Mouse (Mus musculus) thymus, postnatal 0 days (tissue): ENCODE measurements around the gene Rab6b. TPM values are rescaled to one million over a fixed set of nuclear protein-coding genes. Genes with fewer than 3 reads are reported as not detected.

Source experiments
- DNase-seq: peaks from one replicate; pipeline ENCODE4 v3.0.0-alpha.2; 2015; ENCODE audit warnings: low spot score
- polyA plus RNA-seq: library from polyadenylated mRNA; unstranded; fragments of >200 nt; fragmentation: Nextera tagmentation; extraction: Ambion mirVana; gene quantifications from 2 replicates; pipeline ENCODE4 v1.2.1, GENCODE M21; 2015

The Rab6b gene
- polyA plus RNA-seq, 1 experiment from 2014 or later = 4.3 TPM

GRCm38 (mm10) chr9:103201561-103202260 lies 90.1 kb downstream of the Rab6b start, which contains the start of gene Srprb:
Gene Srprb (minus strand): TSS chr9:103202137.
- peak; percentile 91 for DNase-seq

GRCm38 (mm10) chr9:103205786-103206185 lies 94.2 kb downstream of the Rab6b start:
- DNase-seq = no peak

GRCm38 (mm10) chr9:103207846-103208245 lies 96.3 kb downstream of the Rab6b start:
- DNase-seq = peak; percentile 85

- DNase-seq = no peak
These were observed 97.3 kb downstream of the Rab6b start for GRCm38 (mm10) chr9:103208802-103209423.

GRCm38 (mm10) chr9:103212654-103213420 lies 101.2 kb downstream of the Rab6b start:
- no peak for DNase-seq

GRCm38 (mm10) chr9:103213631-103214030 lies 102.0 kb downstream of the Rab6b start:
- no peak for DNase-seq

- DNase-seq = no peak
These were observed 102.7 kb downstream of the Rab6b start for GRCm38 (mm10) chr9:103214281-103214680.

GRCm38 (mm10) chr9:103224721-103225120 lies 113.1 kb downstream of the Rab6b start:
- no peak for DNase-seq

- DNase-seq = peak; percentile 60
These were observed 113.9 kb downstream of the Rab6b start for GRCm38 (mm10) chr9:103225464-103225863.

GRCm38 (mm10) chr9:103226806-103227205 lies 115.2 kb downstream of the Rab6b start:
- no peak for DNase-seq

- no peak for DNase-seq
These were observed 116.2 kb downstream of the Rab6b start for GRCm38 (mm10) chr9:103227760-103228159.

GRCm38 (mm10) chr9:103228370-103229003 lies 116.9 kb downstream of the Rab6b start:
- no peak for DNase-seq

- no peak for DNase-seq
These were observed 117.7 kb downstream of the Rab6b start for GRCm38 (mm10) chr9:103229037-103229867.

- DNase-seq = peak; percentile 16
These were observed 118.8 kb downstream of the Rab6b start, which contains the start of the genes Gm20425 and Trf for GRCm38 (mm10) chr9:103230151-103230951. Gene Gm20425 (minus strand): TSS chr9:103230307. Gene Trf (minus strand): TSS chr9:103230444.

GRCm38 (mm10) chr9:103232232-103233005 lies 120.8 kb downstream of the Rab6b start:
- DNase-seq = no peak

GRCm38 (mm10) chr9:103233006-103233395 lies 121.4 kb downstream of the Rab6b start:
- peak; percentile 38 for DNase-seq

GRCm38 (mm10) chr9:103234059-103234458 lies 122.5 kb downstream of the Rab6b start:
- DNase-seq = no peak

- no peak for DNase-seq
These were observed 123.1 kb downstream of the Rab6b start for GRCm38 (mm10) chr9:103234565-103235165.
